Mouse (Mus musculus): ENCODE results near the gene Atp8a2. TPM values are rescaled to one million over a fixed set of nuclear protein-coding genes. Genes with fewer than 3 reads are reported as not detected.
"Not testable (repeated sequence)": the region's sequence is repeated elsewhere in the genome, so short reads cannot be mapped to it uniquely, and the experiment has no call there.

The Atp8a2 gene
- total RNA-seq, 2 experiments from 2014 or later, result 5.6 to 8.1 TPM

GRCm38 (mm10) chr14:59638906-59639703 lies 557.9 kb downstream of the Atp8a2 start:
- DNase-seq, result no peak

GRCm38 (mm10) chr14:59633988-59634387 lies 563.0 kb downstream of the Atp8a2 start:
- no peak for DNase-seq

GRCm38 (mm10) chr14:59633295-59633898 lies 563.6 kb downstream of the Atp8a2 start:
- no peak for DNase-seq

GRCm38 (mm10) chr14:59632067-59632466 lies 564.9 kb downstream of the Atp8a2 start:
- DNase-seq, result no peak

- no peak for DNase-seq
Observed at GRCm38 (mm10) chr14:59630096-59630495, 566.9 kb downstream of the Atp8a2 start.

- no peak for DNase-seq
Observed at GRCm38 (mm10) chr14:59629308-59629707, 567.7 kb downstream of the Atp8a2 start.

- no peak for DNase-seq
Observed at GRCm38 (mm10) chr14:59627823-59628222, 569.2 kb downstream of the Atp8a2 start.

GRCm38 (mm10) chr14:59627142-59627680 lies 569.8 kb downstream of the Atp8a2 start:
- DNase-seq, result no peak

GRCm38 (mm10) chr14:59626711-59627110 lies 570.3 kb downstream of the Atp8a2 start:
- no peak for DNase-seq

- DNase-seq, result peak; percentile 41
Observed at GRCm38 (mm10) chr14:59625806-59626364, 571.1 kb downstream of the Atp8a2 start.

GRCm38 (mm10) chr14:59625158-59625805 lies 571.7 kb downstream of the Atp8a2 start, which contains the start of gene Shisa2:
TSS of gene Shisa2 (plus strand) at chr14:59625308.
- peak; percentile 84 for DNase-seq

- DNase-seq, result no peak
Observed at GRCm38 (mm10) chr14:59624326-59624885, 572.6 kb downstream of the Atp8a2 start.

- no peak for DNase-seq
Observed at GRCm38 (mm10) chr14:59616802-59617201, 580.2 kb downstream of the Atp8a2 start.

- not testable (repeated sequence) for DNase-seq
Observed at GRCm38 (mm10) chr14:59614149-59614548, 582.8 kb downstream of the Atp8a2 start.

GRCm38 (mm10) chr14:59612920-59613625 lies 583.9 kb downstream of the Atp8a2 start:
- DNase-seq, result peak; percentile 79

GRCm38 (mm10) chr14:59607021-59607420 lies 590.0 kb downstream of the Atp8a2 start:
- DNase-seq, result no peak

GRCm38 (mm10) chr14:59605671-59606353 lies 591.2 kb downstream of the Atp8a2 start:
- peak; percentile 81 for DNase-seq

- DNase-seq, result peak; percentile 35
Observed at GRCm38 (mm10) chr14:59604002-59604645, 592.9 kb downstream of the Atp8a2 start.

GRCm38 (mm10) chr14:59598260-59598627 lies 598.7 kb downstream of the Atp8a2 start:
- no peak for DNase-seq

Data from heart, postnatal 4 days (tissue).